Mouse (Mus musculus) WW6 (cell line): Measurements from ENCODE around the gene Dock4.
A peak's percentile ranks its signal among the peaks of the same experiment; 100 is the strongest.

Experiments
- DNase-seq: peaks from one replicate; pipeline ENCODE4 v3.0.0-alpha.2; 2013; ENCODE audit warnings: low read depth, low spot score

The Dock4 gene

DNA sequence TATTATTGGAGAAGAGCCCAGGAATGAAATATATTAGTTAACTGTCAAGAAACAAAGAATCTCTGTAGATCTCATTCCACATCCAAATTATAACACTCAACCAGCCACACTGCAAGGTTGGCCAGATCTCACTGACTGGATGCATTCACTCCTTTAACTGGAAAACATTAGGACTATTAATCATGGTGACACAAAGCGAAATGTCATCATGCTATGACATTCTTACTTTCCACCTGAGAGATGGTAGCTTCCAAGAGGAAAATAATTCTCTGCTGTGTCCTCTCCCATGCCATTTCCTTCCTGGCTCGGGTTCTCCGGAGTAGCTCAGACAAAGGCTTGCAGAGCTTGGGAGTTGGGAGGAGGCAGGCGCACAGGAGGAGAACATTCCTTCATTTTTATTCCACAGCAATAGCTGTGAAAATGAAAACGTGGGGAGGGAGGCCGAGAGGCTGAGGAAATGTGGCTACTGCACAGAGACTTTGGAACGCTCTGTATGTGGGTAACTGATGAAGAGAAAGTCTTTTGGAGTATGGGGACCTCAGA lies 17.0 kb downstream of the Dock4 start:
- DNase-seq = no peak

DNA sequence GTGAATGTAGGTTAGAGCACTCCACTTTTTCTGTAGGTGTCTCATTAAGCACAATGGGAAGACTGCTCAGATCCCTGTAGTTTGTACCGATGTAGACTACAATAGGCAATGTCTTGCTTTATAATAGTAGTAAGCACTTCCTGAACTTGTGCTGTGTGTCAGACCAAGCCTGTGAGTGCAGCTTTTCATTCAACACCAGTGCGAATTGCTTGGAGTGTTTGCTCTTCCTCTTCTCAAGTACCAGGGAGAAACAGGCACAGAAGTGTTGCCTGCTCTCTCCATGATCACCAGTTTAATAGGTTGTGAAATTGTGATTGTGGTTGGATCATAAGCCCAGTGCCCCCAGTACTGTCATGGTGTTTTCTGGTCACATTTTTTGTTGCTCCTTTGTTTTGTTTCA lies 18.1 kb downstream of the Dock4 start:
- DNase-seq = no peak

DNA sequence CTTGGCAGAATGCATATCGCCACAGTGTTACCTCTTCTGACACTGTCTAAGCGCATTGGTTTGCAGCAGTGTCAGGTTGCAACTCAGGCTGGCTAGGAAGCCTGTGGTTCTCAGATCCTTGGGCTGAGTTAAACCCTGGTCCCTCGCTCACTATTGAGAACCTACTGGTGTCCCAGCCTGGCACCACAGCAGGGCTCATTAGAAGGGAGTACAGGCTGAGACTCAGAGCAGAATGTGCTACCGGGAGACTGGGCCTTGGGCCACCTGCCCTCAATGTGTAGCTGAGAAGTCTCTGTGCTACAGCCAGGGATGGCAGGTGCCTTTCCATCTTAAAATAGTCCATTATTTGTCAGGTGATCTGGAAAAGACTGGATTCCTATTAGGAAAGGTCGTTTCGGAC lies 18.5 kb downstream of the Dock4 start:
- no peak for DNase-seq

DNA sequence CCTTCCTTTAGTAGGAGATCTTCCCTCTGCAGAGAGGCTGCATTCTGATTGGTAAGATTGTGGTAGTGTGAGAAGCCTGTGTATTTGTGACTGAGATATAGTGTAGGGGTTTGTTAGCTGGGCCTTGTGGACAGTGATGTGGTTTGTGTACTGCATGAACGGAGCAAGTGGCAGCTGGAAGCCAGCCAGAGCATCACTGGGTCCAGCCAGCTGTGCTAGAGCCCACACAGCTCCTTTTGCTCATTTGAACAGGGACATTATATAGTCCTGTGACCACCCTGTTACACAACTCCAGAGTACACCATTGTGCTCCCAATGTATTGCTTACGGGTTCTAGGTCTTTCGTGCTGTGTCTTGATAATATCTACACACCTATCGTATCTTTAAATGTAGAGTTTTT lies 22.5 kb downstream of the Dock4 start:
- DNase-seq = no peak

DNA sequence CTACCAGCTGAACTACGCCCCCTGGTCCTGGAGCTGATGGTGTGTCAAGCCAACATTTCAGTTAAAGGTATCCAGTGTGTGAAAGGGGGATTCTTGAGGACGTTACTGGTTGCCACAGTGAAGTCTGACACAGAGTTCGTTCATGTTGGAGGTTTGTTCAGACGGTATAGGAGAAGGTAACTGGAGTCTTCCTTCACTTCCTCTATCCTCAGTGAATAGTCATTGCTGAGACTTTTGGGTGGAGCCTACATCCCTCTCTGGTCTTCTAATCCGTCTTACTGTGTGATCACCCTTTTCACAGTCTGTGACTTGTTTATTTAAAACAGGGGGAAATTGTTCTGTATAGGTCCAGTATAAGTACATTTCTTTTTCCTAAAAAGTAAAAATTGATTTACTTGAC lies 23.3 kb downstream of the Dock4 start:
- no peak for DNase-seq

DNA sequence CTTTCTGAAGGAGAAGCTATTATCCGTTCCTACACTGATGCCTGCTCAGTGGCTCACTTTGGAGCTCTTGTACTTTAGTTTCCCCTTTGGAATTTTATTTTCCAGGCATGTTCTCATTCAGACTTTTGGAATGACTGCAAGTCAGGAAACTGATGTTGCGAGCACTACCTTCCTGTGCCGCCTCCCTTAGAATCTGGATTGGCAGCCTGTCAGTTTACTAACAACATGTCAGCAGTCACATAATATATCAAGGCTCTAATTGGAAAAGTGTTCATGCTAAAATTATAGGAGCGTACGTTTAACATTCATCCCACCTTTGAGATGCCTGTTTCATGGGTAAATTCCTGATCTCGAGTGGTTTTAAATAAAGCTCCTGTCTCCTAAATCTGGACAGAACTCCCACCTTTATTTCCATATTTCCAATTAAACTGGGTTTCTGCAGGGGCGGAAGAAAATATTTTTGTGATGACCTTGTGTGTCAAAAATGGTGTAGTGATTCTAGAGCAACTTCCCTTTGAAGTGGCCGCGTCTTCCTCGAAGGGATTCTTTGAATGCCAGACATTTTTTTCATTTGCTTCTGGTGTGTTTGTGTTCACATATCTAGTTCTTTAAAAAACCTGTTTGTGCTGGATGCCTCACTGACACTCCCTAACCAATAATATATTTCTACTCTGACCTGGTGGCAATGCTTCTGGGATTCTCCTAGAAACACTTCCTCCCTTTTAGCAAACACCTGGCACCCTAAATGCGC lies 26.1 kb downstream of the Dock4 start:
- no peak for DNase-seq

DNA sequence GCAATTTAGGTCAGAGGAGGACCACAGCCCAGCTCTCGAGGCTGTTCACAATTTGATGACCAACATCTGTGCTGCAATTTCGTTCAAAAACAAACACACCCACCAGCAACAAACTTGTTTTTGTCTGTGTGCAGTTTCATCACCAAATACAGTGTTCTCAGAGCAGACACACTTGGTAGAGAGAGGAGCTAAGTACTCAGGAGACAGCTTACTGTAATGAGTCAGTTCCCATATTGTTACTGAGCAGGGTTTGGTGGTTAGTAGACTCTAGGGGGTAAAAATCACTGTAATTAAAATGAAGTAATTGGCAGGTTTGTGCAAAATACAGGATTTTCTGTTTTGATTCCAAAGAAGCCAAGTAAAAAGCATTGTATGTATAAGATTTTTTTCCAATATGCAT lies 28.0 kb downstream of the Dock4 start:
- no peak for DNase-seq

DNA sequence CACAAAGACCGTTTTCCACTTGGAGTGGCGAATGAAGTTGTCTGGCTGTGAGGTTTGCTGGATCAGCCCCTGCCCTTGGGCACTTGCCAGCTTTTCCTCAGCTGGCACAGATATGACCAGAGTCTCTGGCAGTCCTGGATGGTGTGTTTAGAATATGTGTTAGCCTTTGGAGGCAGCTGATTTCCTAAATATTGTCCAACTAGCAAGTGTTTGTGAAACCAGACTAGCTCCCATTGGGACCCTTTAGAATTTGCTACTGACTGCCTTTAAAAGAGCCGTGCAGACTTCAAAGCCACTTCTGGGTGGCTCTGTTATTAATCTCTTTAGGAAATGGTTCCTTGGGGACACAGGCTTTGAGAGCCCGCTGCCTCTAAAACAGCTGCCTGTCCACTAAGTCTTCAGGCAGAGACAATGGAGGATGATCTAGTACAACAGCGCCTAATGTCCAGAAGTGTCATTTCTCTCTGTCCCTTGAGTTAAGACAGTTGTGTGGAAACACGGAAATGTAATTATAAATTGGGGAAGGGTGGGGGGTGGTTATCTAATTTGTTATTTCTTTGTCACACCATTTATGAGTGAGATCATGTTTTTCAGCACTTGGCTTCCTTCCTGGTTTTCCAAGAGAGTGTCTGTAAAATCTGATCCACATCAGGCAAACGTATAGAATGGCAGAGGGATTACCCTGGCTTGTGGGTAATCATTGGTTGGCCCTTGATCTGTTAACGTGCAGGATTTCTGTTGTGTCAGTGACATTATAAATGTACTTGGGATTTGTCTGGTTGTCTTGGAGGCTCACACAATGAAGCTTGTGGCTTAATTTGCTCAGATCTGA lies 32.1 kb downstream of the Dock4 start:
- DNase-seq = no peak

DNA sequence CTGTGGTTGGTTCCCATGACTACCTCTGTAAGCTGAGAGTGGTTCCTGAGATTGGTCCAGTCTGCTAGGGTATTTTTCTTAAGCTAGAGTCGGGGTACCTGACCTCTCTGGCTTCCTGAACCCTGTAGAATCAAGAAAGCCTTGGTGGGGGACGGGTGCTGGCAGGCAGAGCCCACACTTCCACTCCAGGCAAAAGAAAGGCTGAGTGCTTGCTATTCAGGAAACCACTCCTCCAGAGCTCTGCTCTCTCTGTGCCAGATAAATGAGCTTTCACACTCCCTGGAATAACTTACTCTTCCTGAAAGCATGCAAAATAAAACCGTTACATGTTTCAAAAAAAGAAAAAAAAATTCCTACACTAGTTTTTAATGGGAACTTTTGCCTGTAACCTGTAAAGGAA lies 38.5 kb downstream of the Dock4 start:
- no peak for DNase-seq

DNA sequence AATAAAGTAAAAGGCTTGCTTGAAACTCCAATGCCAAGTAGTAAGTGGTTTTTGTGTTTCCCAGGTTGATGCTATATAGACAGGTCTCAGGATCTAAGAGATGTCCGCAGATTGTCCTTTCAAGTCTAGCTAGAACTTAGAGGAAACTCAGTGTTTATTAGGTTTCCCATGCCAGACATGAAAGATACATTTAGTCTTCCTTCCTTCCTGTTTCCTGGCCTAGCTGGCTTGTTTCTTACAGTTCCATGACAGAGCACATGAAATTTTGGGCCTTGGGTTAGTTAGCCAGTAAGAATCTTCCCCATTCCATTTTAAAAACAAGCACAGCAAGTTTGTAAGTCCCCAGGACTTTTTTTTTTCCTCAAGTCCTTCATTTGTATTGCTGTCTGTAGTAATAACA lies 39.5 kb downstream of the Dock4 start:
- DNase-seq = no peak

DNA sequence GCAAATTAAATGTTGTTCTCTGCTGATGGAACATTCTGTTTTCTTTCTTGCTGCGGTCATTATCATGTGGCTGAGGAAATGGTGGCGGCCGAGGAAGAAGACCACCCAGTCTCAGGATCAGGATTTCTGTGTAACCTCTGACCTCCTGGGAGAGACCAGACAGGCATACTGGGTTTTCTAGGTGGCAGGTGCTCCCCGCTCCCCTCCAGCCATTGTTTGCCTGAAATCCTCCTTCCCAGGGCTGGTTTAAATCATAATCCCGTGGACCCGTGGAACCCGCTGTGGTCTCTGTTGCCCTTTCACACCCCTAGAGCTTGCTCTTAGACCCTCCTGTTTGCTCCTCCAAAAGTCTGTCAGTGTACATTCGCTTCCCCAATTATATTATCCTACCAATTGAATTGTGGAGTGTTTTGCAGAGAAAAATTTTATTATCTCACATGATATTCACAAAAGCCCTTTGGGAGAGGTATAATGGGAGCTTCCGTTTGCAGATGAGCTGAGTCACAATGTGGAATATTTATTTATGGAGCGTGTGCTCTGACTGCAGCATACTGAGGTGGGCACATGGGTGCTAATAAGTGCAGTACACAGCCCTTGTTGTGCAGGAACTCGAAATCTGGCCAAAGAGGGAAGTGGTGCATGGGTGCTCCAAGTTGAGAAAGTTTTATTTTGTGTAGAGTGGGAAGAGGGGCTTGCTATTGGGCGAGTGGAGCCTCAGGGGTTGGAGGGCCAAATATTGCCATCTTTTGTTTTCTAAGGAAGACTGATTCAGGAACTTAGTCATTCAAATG lies 40.5 kb downstream of the Dock4 start:
- DNase-seq = no peak

DNA sequence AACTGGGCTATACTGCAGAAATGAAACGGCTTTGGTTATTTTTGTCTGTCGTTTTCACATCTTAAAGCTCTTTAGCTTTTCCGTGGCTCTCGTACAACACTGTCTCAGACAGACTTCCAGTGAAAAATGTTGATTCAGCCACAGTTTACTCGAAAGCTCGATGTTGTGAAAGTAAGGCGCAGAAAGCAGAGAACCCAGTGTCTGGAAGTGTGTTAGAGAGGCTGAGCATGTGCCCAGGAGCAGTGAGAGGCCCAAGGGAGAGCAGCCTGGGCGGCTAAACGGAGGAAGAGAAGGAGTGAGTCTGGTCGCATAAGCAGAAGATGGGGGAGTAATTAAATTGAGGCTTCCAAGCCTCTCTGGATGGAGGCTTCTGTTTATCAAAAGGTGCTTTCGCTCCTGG lies 50.6 kb downstream of the Dock4 start:
- DNase-seq = no peak

DNA sequence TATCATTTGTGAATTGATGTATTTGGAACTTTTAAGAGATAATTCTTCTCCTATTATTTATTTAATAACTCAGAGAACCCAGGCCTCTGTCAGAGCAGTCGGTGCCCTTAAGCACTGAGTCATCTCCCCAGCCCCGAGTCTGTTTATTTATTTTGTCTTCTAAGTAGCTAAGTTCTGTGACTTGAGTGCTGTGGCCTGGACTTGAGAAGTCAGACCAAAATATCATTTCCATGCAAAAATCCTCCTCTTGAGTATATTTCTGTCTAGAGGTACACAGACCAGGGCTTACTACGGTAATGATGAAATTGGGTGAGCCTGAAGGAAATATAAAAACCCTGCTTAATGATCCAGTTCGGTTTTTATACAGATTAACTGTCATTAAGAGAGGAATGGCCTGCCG lies 52.1 kb downstream of the Dock4 start:
- no peak for DNase-seq

DNA sequence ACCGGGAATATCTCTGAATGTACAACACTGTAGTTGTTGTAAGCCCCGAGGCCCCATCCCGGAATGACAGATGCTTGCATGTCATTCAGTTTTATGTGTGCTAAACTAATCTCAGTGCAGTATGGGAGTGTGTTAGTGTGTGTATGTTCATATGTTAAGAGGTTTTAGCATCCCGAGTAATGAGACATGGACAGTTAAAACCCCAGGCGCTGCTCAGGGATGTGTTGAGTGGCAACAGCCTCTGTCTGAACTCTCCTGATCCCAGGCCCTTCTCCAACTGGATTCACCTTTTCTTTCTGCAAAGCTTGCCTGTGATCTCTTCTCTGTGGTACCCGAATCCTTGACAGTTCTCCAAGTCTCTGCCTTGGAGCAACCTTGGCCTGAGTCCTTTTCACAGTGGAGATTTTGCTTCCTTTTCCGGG lies 52.5 kb downstream of the Dock4 start:
- no peak for DNase-seq

DNA sequence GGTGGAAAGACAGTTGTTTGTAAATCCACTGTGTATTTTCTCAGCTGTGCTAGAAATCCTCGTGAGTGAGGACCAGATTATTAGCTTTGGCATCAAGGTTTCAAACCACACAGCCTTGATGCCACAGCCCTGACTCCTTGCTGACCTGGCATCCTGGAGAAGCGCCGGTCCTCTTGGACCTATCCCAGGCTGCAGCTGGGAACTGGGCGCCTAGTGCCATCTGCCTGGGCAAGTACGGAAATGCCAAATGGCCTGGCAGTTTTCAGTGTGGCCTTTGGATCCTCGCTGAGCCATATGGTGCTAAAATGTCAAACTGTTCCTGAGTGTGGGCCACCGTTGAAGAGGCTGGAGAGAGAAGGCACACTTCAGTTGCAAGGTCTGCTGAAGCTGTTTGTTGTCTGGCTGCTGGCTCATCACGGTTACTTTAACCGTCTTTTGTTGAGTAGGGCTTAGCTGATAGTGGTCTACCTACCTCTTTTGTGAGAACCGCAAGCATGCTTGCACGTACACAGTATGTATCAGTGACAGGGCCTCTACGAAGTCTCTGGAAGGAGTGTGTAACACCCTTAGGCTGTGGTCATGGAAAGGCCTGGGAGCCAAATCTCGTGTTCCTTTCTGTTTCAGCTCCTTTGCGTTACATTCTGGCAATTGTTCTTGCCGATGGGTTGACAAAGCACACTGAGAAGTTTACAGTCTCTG lies 53.3 kb downstream of the Dock4 start:
- no peak for DNase-seq

DNA sequence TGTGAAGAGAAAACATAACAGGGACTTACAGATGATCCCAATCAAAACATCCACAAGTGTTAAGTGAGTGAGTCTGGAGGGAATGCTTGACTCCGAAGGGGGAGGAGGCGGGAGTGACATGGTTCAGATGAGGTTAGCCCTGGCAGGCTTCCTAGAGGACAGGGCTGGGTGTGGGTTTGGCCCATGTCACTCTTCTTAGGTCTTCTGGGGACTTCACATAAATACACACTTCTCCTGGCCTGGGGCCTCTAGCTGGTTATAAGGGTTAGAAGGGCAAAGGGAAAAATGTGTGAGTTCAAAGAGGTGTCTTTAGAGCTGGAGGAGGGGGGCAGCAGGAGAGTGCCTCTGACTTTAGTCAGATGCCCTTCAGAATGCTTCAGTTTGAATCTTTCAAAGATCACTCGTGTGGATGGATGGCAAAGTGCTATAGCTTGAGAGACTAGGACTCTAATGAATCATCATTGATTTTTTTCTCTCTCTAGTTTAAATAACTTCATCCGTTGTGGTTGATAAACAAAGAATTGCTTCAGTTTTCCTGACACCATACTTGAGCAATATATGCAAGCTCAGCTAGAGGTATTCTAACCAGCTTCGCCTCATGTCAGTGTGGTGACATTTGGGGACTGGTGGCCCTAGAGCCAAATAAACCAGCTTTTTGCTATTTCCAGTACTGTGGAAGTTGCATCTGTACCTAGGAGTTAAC lies 54.0 kb downstream of the Dock4 start:
- DNase-seq = no peak

DNA sequence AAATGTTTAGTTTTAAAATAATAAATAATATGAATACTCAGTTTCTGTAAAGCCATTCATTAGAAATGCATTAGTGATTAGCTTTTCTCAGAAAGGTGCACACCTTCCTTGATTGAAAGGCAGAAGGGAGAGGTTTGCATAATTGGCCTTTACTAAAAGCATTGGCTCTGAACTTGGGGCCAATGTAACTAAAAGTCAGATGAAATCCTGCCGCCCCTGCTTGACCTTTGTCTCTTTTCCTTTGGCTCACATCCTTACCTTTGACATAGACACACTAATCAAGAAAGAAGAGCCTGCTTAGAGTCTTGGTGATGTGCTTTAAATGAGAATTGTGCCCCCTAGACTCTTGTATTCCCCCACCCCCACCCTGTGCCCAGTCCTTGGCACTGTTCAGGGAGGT lies 55.4 kb downstream of the Dock4 start:
- no peak for DNase-seq

DNA sequence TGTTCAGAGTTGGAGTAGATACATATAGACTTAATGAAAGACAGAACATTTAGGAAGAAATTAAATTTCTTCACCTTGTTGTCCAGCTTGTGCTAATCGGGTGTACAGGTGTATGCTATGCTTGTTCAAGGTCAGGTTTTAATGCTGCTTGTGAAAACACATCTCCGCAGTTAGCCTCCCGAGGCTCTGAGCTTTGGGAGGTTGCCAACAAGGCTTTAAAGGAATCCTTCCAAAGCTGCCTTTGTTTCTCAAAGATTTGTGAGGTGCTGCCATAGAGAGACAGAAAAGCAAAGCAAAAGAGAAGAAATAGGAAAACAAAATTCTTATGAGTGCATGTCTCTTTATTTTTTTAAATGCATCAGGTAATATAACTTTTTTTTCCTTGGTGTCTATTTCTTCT lies 57.8 kb downstream of the Dock4 start:
- no peak for DNase-seq

DNA sequence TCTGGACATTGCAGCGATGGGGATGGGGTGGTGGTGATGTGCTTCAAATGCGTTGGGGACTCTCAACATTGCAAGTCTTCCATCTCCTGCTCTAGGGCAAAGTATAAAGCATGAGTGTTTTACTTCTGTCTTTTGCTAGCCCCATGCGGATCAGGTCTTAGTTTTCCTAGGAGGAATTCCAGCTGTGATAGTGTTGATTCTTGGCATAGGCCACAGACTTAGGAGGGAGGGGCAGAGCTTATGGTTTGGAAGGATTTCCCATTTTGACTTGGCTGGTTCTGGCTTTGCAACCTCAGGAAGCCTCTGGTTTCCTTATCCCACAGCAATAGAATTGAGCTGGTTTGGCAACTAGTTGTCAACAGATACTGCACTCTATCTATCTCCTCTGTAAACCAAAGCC lies 58.9 kb downstream of the Dock4 start:
- DNase-seq = no peak

DNA sequence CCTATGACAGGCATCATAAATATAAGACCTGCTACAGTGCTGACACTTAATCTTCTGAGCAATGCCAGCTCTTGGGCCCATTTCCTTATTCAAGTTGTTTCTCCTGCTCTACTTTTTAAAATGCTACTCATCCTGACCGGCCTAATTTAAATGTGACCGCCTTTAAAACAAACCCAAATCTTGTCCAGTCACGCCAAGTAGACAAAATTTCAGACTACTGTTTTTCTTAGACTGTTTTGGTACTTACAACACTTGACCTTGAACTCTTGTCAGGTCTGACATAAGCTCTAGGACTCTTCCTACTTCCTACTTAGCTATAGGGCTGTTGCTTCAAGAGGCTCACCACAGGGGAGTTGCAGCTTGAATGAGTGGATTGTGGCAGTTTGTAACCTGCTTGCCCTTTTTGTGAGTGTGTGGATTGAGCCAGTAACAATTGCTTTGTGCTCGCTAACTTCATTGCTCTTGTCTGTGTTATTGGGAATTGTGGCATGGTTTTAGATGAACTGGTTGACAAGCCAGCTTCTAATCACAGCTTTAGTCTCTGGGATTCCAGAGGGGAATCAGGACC lies 62.2 kb downstream of the Dock4 start:
- DNase-seq = peak; percentile 7

DNA sequence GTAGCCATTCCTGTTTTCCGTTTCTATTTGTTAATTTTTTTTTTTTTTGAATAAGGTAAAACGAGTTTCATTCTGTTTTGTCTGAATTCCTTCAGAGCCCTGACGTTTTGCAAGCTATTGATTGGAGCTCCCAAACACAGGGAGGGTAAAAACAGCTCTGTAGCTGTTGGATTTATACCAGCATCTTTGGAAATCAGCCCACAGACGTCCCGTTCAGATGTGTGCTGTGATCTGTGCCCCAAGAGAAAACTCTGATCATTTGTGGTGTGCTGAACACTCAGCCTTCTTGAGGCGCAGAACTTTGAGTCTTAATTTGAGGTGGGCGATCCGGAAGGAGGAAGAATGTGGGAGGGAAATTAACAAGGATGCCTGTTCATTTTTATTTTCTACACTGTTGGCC lies 62.7 kb downstream of the Dock4 start:
- no peak for DNase-seq
